Mouse (Mus musculus) retina, postnatal 7 days (tissue): ENCODE data around the gene Ddx1.
"Not testable (repeated sequence)": the region's sequence is repeated elsewhere in the genome, so short reads cannot be mapped to it uniquely, and the experiment has no call there.

Source experiments
- DNase-seq: peaks from one replicate; pipeline ENCODE4 v3.0.0-alpha.2; 2012; ENCODE audit warnings: low read depth, low spot score

Gene Ddx1

GRCm38 (mm10) chr12:13205733-13206132, 43.3 kb downstream of the Ddx1 start:
- DNase-seq: no peak

GRCm38 (mm10) chr12:13202322-13202721, 46.7 kb downstream of the Ddx1 start:
- DNase-seq: no peak

- no peak for DNase-seq
Measured at GRCm38 (mm10) chr12:13200576-13200975, 48.4 kb downstream of the Ddx1 start.

- no peak for DNase-seq
Measured at GRCm38 (mm10) chr12:13199338-13200301, 49.4 kb downstream of the Ddx1 start.

GRCm38 (mm10) chr12:13198157-13198556, 50.9 kb downstream of the Ddx1 start:
- DNase-seq: no peak

GRCm38 (mm10) chr12:13196146-13196545, 52.9 kb downstream of the Ddx1 start:
- DNase-seq: no peak

GRCm38 (mm10) chr12:13195506-13195905, 53.5 kb downstream of the Ddx1 start:
- DNase-seq: no peak

GRCm38 (mm10) chr12:13188059-13188700, 60.8 kb downstream of the Ddx1 start:
- no peak for DNase-seq

GRCm38 (mm10) chr12:13186209-13186608, 62.8 kb downstream of the Ddx1 start:
- no peak for DNase-seq

- no peak for DNase-seq
Measured at GRCm38 (mm10) chr12:13184873-13185361, 64.1 kb downstream of the Ddx1 start.

- DNase-seq: not testable (repeated sequence)
Measured at GRCm38 (mm10) chr12:13184136-13184535, 64.9 kb downstream of the Ddx1 start.

GRCm38 (mm10) chr12:13182220-13182619, 66.8 kb downstream of the Ddx1 start:
- DNase-seq: no peak

- DNase-seq: no peak
Measured at GRCm38 (mm10) chr12:13181721-13182120, 67.3 kb downstream of the Ddx1 start.

- DNase-seq: peak; percentile 27
Measured at GRCm38 (mm10) chr12:13180715-13181335, 68.2 kb downstream of the Ddx1 start.

- DNase-seq: no peak
Measured at GRCm38 (mm10) chr12:13180332-13180714, 68.7 kb downstream of the Ddx1 start.

GRCm38 (mm10) chr12:13177606-13178005, 71.4 kb downstream of the Ddx1 start:
- no peak for DNase-seq

- no peak for DNase-seq
Measured at GRCm38 (mm10) chr12:13176927-13177326, 72.1 kb downstream of the Ddx1 start.

- no peak for DNase-seq
Measured at GRCm38 (mm10) chr12:13176136-13176535, 72.9 kb downstream of the Ddx1 start.

- DNase-seq: no peak
Measured at GRCm38 (mm10) chr12:13174022-13174421, 75.0 kb downstream of the Ddx1 start.

GRCm38 (mm10) chr12:13168073-13168472, 80.9 kb downstream of the Ddx1 start:
- DNase-seq: no peak

- no peak for DNase-seq
Measured at GRCm38 (mm10) chr12:13167116-13167515, 81.9 kb downstream of the Ddx1 start.
